Mouse (Mus musculus): ENCODE measurements at regions not wholly inside any gene's neighbourhood (a gene's known extent, or its start where the extent isn't known, plus 50 kb on each side); places are given as distances from the start of the nearest gene placed in this dataset.

- TF ChIP-seq CTCF (IDR thresholded peaks at IDR 0.05; ENCODE audit: insufficient read depth, low read length) (no peak), POLR2A (IDR thresholded peaks at IDR 0.05; ENCODE audit: borderline replicate concordance, extremely low read depth, low read depth, low read length) (no peak)
These were observed 569.5 kb upstream of the Sel1l start for GRCm38 (mm10) chr12:92418458-92418857.

Measured in lung, adult 2 months (tissue).